9 mouse cellular contexts compared by ENCODE assay signal in the genomic region with DNA sequence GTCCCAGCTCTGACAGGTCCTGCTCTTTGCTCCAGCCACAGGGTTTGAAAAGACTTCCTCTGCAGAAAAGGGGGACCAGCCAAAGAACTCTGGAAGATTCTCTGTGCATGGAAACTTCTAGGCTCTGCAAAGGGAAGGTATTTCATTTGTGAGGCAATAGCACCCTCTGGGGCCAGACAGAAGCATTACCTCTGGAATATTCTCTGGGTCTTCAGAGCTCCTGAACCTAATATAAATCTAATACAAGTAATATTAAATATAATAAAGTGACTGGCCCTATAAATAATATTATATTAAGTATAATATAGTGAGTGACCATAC.
DNase-seq lines count a peak whose midpoint lies in the region; ATAC-seq and TF ChIP-seq lines count a peak whose summit lies in the region.
"Had no signal": no experiment of that assay in that cellular context is flagged by ENCODE, and none has a peak within 500 bp of the region (broad histone marks: within the 10 kb centered on the region; RNA-seq: fewer than 3 reads in every experiment).

No protein-coding gene starts in this region.

- DNase-seq in heart, adult 2 months = peak; percentile 49 to 63
- DNase-seq in brain, adult 2 months (ENCODE audit: low read depth, low spot score) = peak; percentile 55
- DNase-seq in layer of hippocampus, postnatal 10 days (ENCODE audit: low spot score in 2 of 2) = peak; percentile 78 to 82
- DNase-seq in lung, postnatal 36 days = peak; percentile 63
- peak; percentile 41 for DNase-seq in skeletal muscle tissue, adult 2 months (ENCODE audit: low read depth, low spot score)

- H3K9ac ChIP-seq in heart, adult 2 months (ENCODE audit: low read depth, low read length) = no peak overlapping the region
- no peak overlapping the region for H3K9ac ChIP-seq in heart, embryonic 12.5 days
- no peak overlapping the region for H3K9ac ChIP-seq in forebrain, embryonic 16.5 days (replicated peaks; ENCODE audit: low read depth, low read length)
- no peak overlapping the region for H3K9ac ChIP-seq in hindbrain, embryonic 15.5 days
- H3K9ac ChIP-seq: heart, embryonic 13.5 days had no signal

- no peaks in the 10 kb centered on the region for H3K79me2 ChIP-seq in heart, adult 2 months (replicated peaks; ENCODE audit: control insufficient read depth, insufficient read depth, low read length)

- H3K27me3 ChIP-seq in heart, adult 2 months (ENCODE audit: control insufficient read depth, insufficient read depth, low read length) = no peaks in the 10 kb centered on the region
- H3K27me3 ChIP-seq in heart, embryonic 12.5 days (replicated peaks) = no peaks in the 10 kb centered on the region
- no peaks in the 10 kb centered on the region for H3K27me3 ChIP-seq in forebrain, embryonic 16.5 days (replicated peaks; ENCODE audit: control insufficient read depth, insufficient read depth, low read length)
- H3K27me3 ChIP-seq in hindbrain, embryonic 15.5 days = no peaks in the 10 kb centered on the region
- H3K27me3 ChIP-seq: heart, embryonic 13.5 days had no signal

- H3K4me1 ChIP-seq in heart, adult 2 months (ENCODE audit: control insufficient read depth, insufficient read depth, low read length) = no peaks in the 10 kb centered on the region; the same call in 1 of the 2 replicates
- H3K4me1 ChIP-seq in heart, embryonic 12.5 days (replicated peaks) = peaks cover 14% of the 10 kb centered on the region
- H3K4me1 ChIP-seq in forebrain, embryonic 16.5 days (replicated peaks; ENCODE audit: control insufficient read depth, insufficient read depth, low read length) = no peaks in the 10 kb centered on the region
- no peaks in the 10 kb centered on the region for H3K4me1 ChIP-seq in hindbrain, embryonic 15.5 days (replicated peaks)

- intact Hi-C loops in heart, adult 2 months (cut with DNase I) = loop anchor here (1.0 to 5.0 kb wide), 4 partner anchors 43 to 1313 kb away; no protein-coding TSS in a partner anchor

- no peak overlapping the region for H3K4me2 ChIP-seq in heart, embryonic 12.5 days
- H3K4me2 ChIP-seq in forebrain, embryonic 16.5 days (ENCODE audit: low read length) = no peak overlapping the region
- no peak overlapping the region for H3K4me2 ChIP-seq in hindbrain, embryonic 15.5 days
- H3K4me2 ChIP-seq: heart, embryonic 13.5 days had no signal

- H3K27ac ChIP-seq in heart, adult 2 months = no peak overlapping the region
- H3K27ac ChIP-seq in heart, embryonic 12.5 days (ENCODE audit: poor library complexity, severe bottlenecking) = no peak overlapping the region
- no peak overlapping the region for H3K27ac ChIP-seq in forebrain, embryonic 16.5 days (ENCODE audit: low read length)
- no peak overlapping the region for H3K27ac ChIP-seq in hindbrain, embryonic 15.5 days (replicated peaks)
- H3K27ac ChIP-seq: heart, embryonic 13.5 days had no signal

- no peak for TF ChIP-seq POLR2A in heart, adult 2 months (IDR thresholded peaks at IDR 0.05; ENCODE audit: insufficient read depth, low read depth, low read length)

- H3K9me3 ChIP-seq in heart, embryonic 12.5 days (replicated peaks) = no peaks in the 10 kb centered on the region
- H3K9me3 ChIP-seq in forebrain, embryonic 16.5 days (ENCODE audit: control insufficient read depth, low read length) = no peaks in the 10 kb centered on the region
- H3K9me3 ChIP-seq in hindbrain, embryonic 15.5 days = no peaks in the 10 kb centered on the region
- H3K9me3 ChIP-seq: heart, embryonic 13.5 days had no signal

- H3K36me3 ChIP-seq in heart, adult 2 months (ENCODE audit: control insufficient read depth, insufficient read depth, low read length) = no peaks in the 10 kb centered on the region
- no peaks in the 10 kb centered on the region for H3K36me3 ChIP-seq in heart, embryonic 12.5 days
- no peaks in the 10 kb centered on the region for H3K36me3 ChIP-seq in forebrain, embryonic 16.5 days (ENCODE audit: control insufficient read depth, insufficient read depth)
- H3K36me3 ChIP-seq in hindbrain, embryonic 15.5 days = no peaks in the 10 kb centered on the region
- H3K36me3 ChIP-seq: heart, embryonic 13.5 days had no signal

- H3K4me3 ChIP-seq in heart, adult 2 months = no peak overlapping the region
- H3K4me3 ChIP-seq in heart, embryonic 12.5 days = no peak overlapping the region
- no peak overlapping the region for H3K4me3 ChIP-seq in forebrain, embryonic 16.5 days (replicated peaks; ENCODE audit: low read length)
- no peak overlapping the region for H3K4me3 ChIP-seq in hindbrain, embryonic 15.5 days
- H3K4me3 ChIP-seq: heart, embryonic 13.5 days had no signal

- no peak for ATAC-seq in heart, embryonic 12.5 days (ENCODE audit: insufficient number of reproducible peaks, low FRiP score)
- ATAC-seq in forebrain, embryonic 16.5 days = peak; percentile 38; the same call in 1 of the 2 replicates
- peak; percentile 32; the same call in 1 of the 2 replicates for ATAC-seq in hindbrain, embryonic 15.5 days (ENCODE audit: low FRiP score, low read depth)

- TF ChIP-seq EP300 in heart, adult 2 months (IDR thresholded peaks at IDR 0.05; ENCODE audit: insufficient read depth, low read depth, low read length) = no peak

- peak; percentile 83 for TF ChIP-seq CTCF in heart, adult 2 months (IDR thresholded peaks at IDR 0.05)
